Mouse (Mus musculus): ENCODE data around the gene Taar5. TPM values are rescaled to one million over a fixed set of nuclear protein-coding genes. Genes with fewer than 3 reads are reported as not detected.

Gene Taar5
- polyA plus RNA-seq, 1 experiment from 2014 or later = not detected

DNA sequence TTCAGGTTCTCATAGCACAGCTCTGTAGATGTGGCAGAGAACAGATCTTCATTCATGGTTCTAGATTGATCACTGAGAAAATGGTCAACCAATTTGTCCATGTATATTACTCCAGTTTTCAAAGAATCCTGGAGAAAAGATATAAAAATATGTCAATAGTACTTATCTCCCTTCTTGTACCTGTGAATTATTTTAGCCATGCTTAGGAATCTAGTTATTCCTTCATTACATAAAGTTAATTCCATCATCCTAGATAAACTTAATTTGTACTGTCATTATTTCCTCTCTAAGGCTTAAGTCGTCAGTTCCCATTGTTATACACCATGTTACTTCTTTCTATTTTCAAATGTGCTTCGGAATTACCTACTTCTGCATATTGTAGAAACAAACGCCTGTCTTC lies 22.9 kb downstream of the Taar5 start, which contains the start of gene Taar7a:
Taar7a (minus strand) TSS at position 101 of the 400 bp plus-strand sequence.
- Histone ChIP-seq H3K36me3 (ENCODE audit: control insufficient read depth, insufficient read depth) (no peaks in the 10 kb centered on the region), H3K27me3 (replicated peaks; ENCODE audit: control insufficient read depth, insufficient read depth, low read length) (no peaks in the 10 kb centered on the region), H3K9ac (ENCODE audit: low read depth, low read length) (no peak within 1 kb of the TSS), H3K9me3 (ENCODE audit: control insufficient read depth) (no peaks in the 10 kb centered on the region), H3K4me1 (replicated peaks; ENCODE audit: control insufficient read depth, insufficient read depth, low read length) (no peaks in the 10 kb centered on the region), H3K4me3 (ENCODE audit: low read depth, low read length) (no peak within 1 kb of the TSS), H3K4me2 (replicated peaks; ENCODE audit: low read depth) (no peak within 1 kb of the TSS), H3K27ac (ENCODE audit: low read depth, low read length) (no peak within 1 kb of the TSS)
- WGBS = 84% methylated on average over 3 of the region's 3 CpGs
- no peak for TF ChIP-seq CTCF (IDR thresholded peaks at IDR 0.05; ENCODE audit: low read depth)
- ATAC-seq = no peak

DNA sequence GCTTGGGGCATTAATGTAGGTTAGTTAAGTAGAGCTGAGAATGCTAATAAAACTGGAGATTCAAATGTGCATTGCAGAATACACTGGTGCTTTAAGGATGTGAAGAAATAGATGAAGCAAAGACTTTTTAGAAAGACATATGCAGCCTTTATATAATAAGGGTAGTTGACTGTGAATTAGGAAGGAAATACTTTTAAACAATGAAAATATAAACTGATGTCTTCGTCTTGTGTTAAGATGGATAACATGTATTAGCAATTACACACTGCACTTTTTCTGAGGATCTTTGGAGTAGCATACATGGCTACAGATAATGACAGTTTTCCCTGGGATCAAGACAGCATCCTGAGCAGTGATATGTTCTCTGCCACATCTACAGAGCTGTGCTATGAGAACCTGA lies 29.1 kb downstream of the Taar5 start, which contains the start of gene Taar7b:
Taar7b (plus strand) TSS at position 301 of the 400 bp plus-strand sequence.
- H3K9ac ChIP-seq (ENCODE audit: low read depth, low read length) = no peak within 1 kb of the TSS
- 76% methylated on average over 1 of the region's 1 CpGs for WGBS
- TF ChIP-seq CTCF (IDR thresholded peaks at IDR 0.05; ENCODE audit: low read depth) = no peak
- no peaks in the 10 kb centered on the region for H3K9me3 ChIP-seq (ENCODE audit: control insufficient read depth)
- no peak for ATAC-seq
- no peaks in the 10 kb centered on the region for H3K36me3 ChIP-seq (ENCODE audit: control insufficient read depth, insufficient read depth)
- H3K27me3 ChIP-seq (replicated peaks; ENCODE audit: control insufficient read depth, insufficient read depth, low read length) = no peaks in the 10 kb centered on the region
- H3K4me1 ChIP-seq (replicated peaks; ENCODE audit: control insufficient read depth, insufficient read depth, low read length) = no peaks in the 10 kb centered on the region
- no peak within 1 kb of the TSS for H3K4me2 ChIP-seq (replicated peaks; ENCODE audit: low read depth)
- no peak within 1 kb of the TSS for H3K27ac ChIP-seq (ENCODE audit: low read depth, low read length)
- no peak within 1 kb of the TSS for H3K4me3 ChIP-seq (ENCODE audit: low read depth, low read length)

DNA sequence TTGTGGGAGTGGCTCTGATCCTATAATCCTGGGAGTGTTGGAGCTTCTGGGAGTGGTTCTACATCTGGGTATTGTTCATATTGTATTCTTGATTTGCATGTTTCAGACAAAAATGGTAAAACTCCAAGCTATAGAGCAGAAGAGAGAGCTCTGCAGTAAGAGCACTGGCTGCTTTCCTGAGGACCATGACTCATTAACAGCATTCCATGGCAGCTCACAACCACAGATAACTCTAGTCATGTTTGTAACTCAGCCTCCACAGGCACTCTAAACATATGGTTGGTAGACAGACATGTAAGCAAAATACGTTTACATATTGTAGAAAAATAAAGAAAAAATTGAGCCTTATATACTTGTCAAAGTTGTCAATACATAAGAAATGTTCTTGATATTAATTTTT lies 35.9 kb downstream of the Taar5 start:
- H3K9ac ChIP-seq (ENCODE audit: low read depth, low read length) = no peak overlapping the region
- H3K9me3 ChIP-seq (ENCODE audit: control insufficient read depth) = no peaks in the 10 kb centered on the region
- H3K27me3 ChIP-seq (replicated peaks; ENCODE audit: control insufficient read depth, insufficient read depth, low read length) = no peaks in the 10 kb centered on the region
- H3K4me2 ChIP-seq (replicated peaks; ENCODE audit: low read depth) = no peak overlapping the region
- TF ChIP-seq CTCF (IDR thresholded peaks at IDR 0.05; ENCODE audit: low read depth) = no peak
- no peaks in the 10 kb centered on the region for H3K4me1 ChIP-seq (replicated peaks; ENCODE audit: control insufficient read depth, insufficient read depth, low read length)
- no peak overlapping the region for H3K4me3 ChIP-seq (ENCODE audit: low read depth, low read length)
- H3K27ac ChIP-seq (ENCODE audit: low read depth, low read length) = no peak overlapping the region
- H3K36me3 ChIP-seq (ENCODE audit: control insufficient read depth, insufficient read depth) = no peaks in the 10 kb centered on the region
- 65% methylated on average over 1 of the region's 1 CpGs for WGBS
- ATAC-seq = no peak

DNA sequence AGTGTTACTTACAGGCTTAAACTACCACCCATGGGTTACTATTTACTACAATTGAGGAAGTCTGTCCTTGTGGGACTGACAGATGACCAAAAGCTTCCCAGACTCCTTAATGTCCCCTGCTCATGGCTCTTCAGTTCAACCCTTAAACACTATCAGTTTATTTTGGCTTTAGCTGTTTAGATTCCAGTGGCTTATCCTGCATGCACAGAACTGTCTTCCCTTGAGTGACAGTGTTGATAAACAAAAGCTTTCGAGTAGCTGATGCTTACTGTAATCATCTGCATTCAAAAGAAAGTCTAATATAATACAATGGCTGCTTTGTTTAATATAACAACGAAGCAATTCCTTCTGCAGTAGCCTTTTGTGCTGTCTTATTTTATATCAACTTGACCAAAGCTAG lies 36.5 kb downstream of the Taar5 start:
- ATAC-seq = no peak
- 42% methylated on average over 2 of the region's 2 CpGs for WGBS
- no peaks in the 10 kb centered on the region for H3K27me3 ChIP-seq (replicated peaks; ENCODE audit: control insufficient read depth, insufficient read depth, low read length)
- H3K27ac ChIP-seq (ENCODE audit: low read depth, low read length) = no peak overlapping the region
- no peak overlapping the region for H3K4me3 ChIP-seq (ENCODE audit: low read depth, low read length)
- H3K9ac ChIP-seq (ENCODE audit: low read depth, low read length) = no peak overlapping the region
- H3K4me2 ChIP-seq (replicated peaks; ENCODE audit: low read depth) = no peak overlapping the region
- no peak for TF ChIP-seq CTCF (IDR thresholded peaks at IDR 0.05; ENCODE audit: low read depth)
- no peaks in the 10 kb centered on the region for H3K9me3 ChIP-seq (ENCODE audit: control insufficient read depth)
- H3K4me1 ChIP-seq (replicated peaks; ENCODE audit: control insufficient read depth, insufficient read depth, low read length) = no peaks in the 10 kb centered on the region
- H3K36me3 ChIP-seq (ENCODE audit: control insufficient read depth, insufficient read depth) = no peaks in the 10 kb centered on the region

DNA sequence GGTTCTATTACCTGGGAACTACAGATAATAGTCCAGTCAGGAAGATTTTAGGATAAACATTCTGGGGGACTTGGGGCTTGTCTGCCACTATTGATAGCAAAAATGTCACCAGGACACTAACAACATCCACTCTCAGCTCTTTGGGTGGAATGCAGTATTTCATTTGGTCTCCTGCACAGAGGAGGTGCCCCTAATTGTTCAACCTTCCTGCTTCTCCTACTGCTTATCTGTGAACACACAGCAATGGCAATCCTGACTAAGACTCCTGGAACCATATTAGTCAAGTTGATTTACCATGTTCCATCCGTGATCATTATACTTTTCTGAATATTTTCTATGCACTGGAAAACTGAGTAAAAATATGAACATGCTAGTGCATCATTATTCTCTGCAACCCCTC lies 37.6 kb downstream of the Taar5 start:
- Histone ChIP-seq H3K4me1 (replicated peaks; ENCODE audit: control insufficient read depth, insufficient read depth, low read length) (no peaks in the 10 kb centered on the region), H3K9ac (ENCODE audit: low read depth, low read length) (no peak overlapping the region), H3K4me3 (ENCODE audit: low read depth, low read length) (no peak overlapping the region), H3K27me3 (replicated peaks; ENCODE audit: control insufficient read depth, insufficient read depth, low read length) (no peaks in the 10 kb centered on the region), H3K27ac (ENCODE audit: low read depth, low read length) (no peak overlapping the region), H3K4me2 (replicated peaks; ENCODE audit: low read depth) (no peak overlapping the region), H3K9me3 (ENCODE audit: control insufficient read depth) (no peaks in the 10 kb centered on the region), H3K36me3 (ENCODE audit: control insufficient read depth, insufficient read depth) (no peaks in the 10 kb centered on the region)
- no peak for TF ChIP-seq CTCF (IDR thresholded peaks at IDR 0.05; ENCODE audit: low read depth)
- ATAC-seq = no peak
- 78% methylated on average over 1 of the region's 1 CpGs for WGBS

Other genes with a start within 250 kb of the Taar5 start
- 144 and 151 TPM in 2 replicates for gene Rps12, start 183.4 kb upstream of the Taar5 start, polyA plus RNA-seq (2015; fragmentation: Nextera tagmentation; extraction: Ambion mirVana)
- gene Slc18b1, start 173.7 kb upstream of the Taar5 start, polyA plus RNA-seq (2015; fragmentation: Nextera tagmentation; extraction: Ambion mirVana) = 12.9 and 14.0 TPM in 2 replicates
- gene Vnn3, start 119.2 kb upstream of the Taar5 start, polyA plus RNA-seq (2015; fragmentation: Nextera tagmentation; extraction: Ambion mirVana) = 0.10 TPM in 1 of 2 replicates, not detected in the other
- gene Vnn1, start 76.0 kb upstream of the Taar5 start, polyA plus RNA-seq (2015; fragmentation: Nextera tagmentation; extraction: Ambion mirVana) = 7.4 and 8.2 TPM in 2 replicates
- gene Taar1, start 50.4 kb upstream of the Taar5 start, polyA plus RNA-seq (2015; fragmentation: Nextera tagmentation; extraction: Ambion mirVana) = not detected in 2 replicates
- not detected in 2 replicates for gene Taar2, start 32.1 kb upstream of the Taar5 start, polyA plus RNA-seq (2015; fragmentation: Nextera tagmentation; extraction: Ambion mirVana)
- not detected in 2 replicates for gene Taar3, start 21.1 kb upstream of the Taar5 start, polyA plus RNA-seq (2015; fragmentation: Nextera tagmentation; extraction: Ambion mirVana)
- not detected in 2 replicates for gene Taar4, start 10.2 kb upstream of the Taar5 start, polyA plus RNA-seq (2015; fragmentation: Nextera tagmentation; extraction: Ambion mirVana)
- not detected in 2 replicates for gene Taar6, start 14.9 kb downstream of the Taar5 start, polyA plus RNA-seq (2015; fragmentation: Nextera tagmentation; extraction: Ambion mirVana)
- not detected in 2 replicates for gene Taar7a, start 22.8 kb downstream of the Taar5 start, polyA plus RNA-seq (2015; fragmentation: Nextera tagmentation; extraction: Ambion mirVana)
- not detected in 2 replicates for gene Taar7b, start 29.2 kb downstream of the Taar5 start, polyA plus RNA-seq (2015; fragmentation: Nextera tagmentation; extraction: Ambion mirVana)
- gene Taar7d, start 56.5 kb downstream of the Taar5 start, polyA plus RNA-seq (2015; fragmentation: Nextera tagmentation; extraction: Ambion mirVana) = not detected in 2 replicates
- gene Taar7e, start 66.9 kb downstream of the Taar5 start, polyA plus RNA-seq (2015; fragmentation: Nextera tagmentation; extraction: Ambion mirVana) = not detected in 2 replicates
- gene Taar7f, start 78.8 kb downstream of the Taar5 start, polyA plus RNA-seq (2015; fragmentation: Nextera tagmentation; extraction: Ambion mirVana) = not detected in 2 replicates
- gene Taar8a, start 105.8 kb downstream of the Taar5 start, polyA plus RNA-seq (2015; fragmentation: Nextera tagmentation; extraction: Ambion mirVana) = not detected in 2 replicates
- not detected in 2 replicates for gene Taar8b, start 121.6 kb downstream of the Taar5 start, polyA plus RNA-seq (2015; fragmentation: Nextera tagmentation; extraction: Ambion mirVana)
- gene Taar8c, start 131.2 kb downstream of the Taar5 start, polyA plus RNA-seq (2015; fragmentation: Nextera tagmentation; extraction: Ambion mirVana) = not detected in 2 replicates
- gene Taar9, start 138.8 kb downstream of the Taar5 start, polyA plus RNA-seq (2015; fragmentation: Nextera tagmentation; extraction: Ambion mirVana) = not detected in 2 replicates
- 171 and 189 TPM in 2 replicates for gene Stx7, start 178.6 kb downstream of the Taar5 start, polyA plus RNA-seq (2015; fragmentation: Nextera tagmentation; extraction: Ambion mirVana)